Mouse (Mus musculus) C2C12 (cell line): ENCODE results near the gene Tspan2. TPM values are rescaled to one million over a fixed set of nuclear protein-coding genes. Genes with fewer than 3 reads are reported as not detected.

Experiments
- H3K27me3 ChIP-seq: one replicate; pipeline ENCODE4 v1.6.1; 2011; ENCODE audit not compliant: control insufficient read depth, insufficient read depth, insufficient read length
- H3K36me3 ChIP-seq: one replicate; pipeline ENCODE4 v1.6.1; 2011; ENCODE audit not compliant: control insufficient read depth, insufficient read depth
- H3K4me3 ChIP-seq: one replicate; pipeline ENCODE4 v1.5.1; 2011; ENCODE audit warnings: mild to moderate bottlenecking, control low read depth; ENCODE audit not compliant: poor library complexity, insufficient read depth, severe bottlenecking
- H3K79me2 ChIP-seq: one replicate; pipeline ENCODE4 v1.6.1; 2011; ENCODE audit not compliant: control insufficient read depth, insufficient read depth
- H3K79me3 ChIP-seq: one replicate; pipeline ENCODE4 v1.6.1; 2011; ENCODE audit warnings: low read depth, control low read depth
- H3ac ChIP-seq: one replicate; pipeline ENCODE3; 2011; ENCODE audit warnings: low read depth; ENCODE audit not compliant: control insufficient read depth, insufficient read length
- CEBPB ChIP-seq: IDR thresholded peaks from one replicate; pipeline ENCODE4 v1.6.1; 2011; ENCODE audit warnings: low read depth, mild to moderate bottlenecking, control low read depth, moderate library complexity
- CTCF ChIP-seq: IDR thresholded peaks from one replicate; pipeline ENCODE4 v1.5.1; 2011; ENCODE audit not compliant: control insufficient read depth, insufficient read depth, insufficient read length
- FOSL1 ChIP-seq: IDR thresholded peaks from one replicate; pipeline ENCODE4 v1.8.0; 2011; ENCODE audit warnings: mild to moderate bottlenecking, low read length; ENCODE audit not compliant: poor library complexity, insufficient read depth, severe bottlenecking
- MAX ChIP-seq: IDR thresholded peaks from one replicate; pipeline ENCODE4 v1.6.1; 2011; ENCODE audit warnings: mild to moderate bottlenecking, control low read depth
- MYOD1 ChIP-seq: IDR thresholded peaks from one replicate; pipeline ENCODE4 v1.6.1; 2011; ENCODE audit warnings: low read depth; ENCODE audit not compliant: control insufficient read depth, insufficient read length
- MYOG ChIP-seq: IDR thresholded peaks from one replicate; pipeline ENCODE4 v1.6.1; 2011; ENCODE audit not compliant: control insufficient read depth, insufficient read length; ENCODE audit errors: extremely low read depth
- USF1 ChIP-seq: IDR thresholded peaks from one replicate; pipeline ENCODE4 v1.6.1; 2011; ENCODE audit warnings: low read depth, mild to moderate bottlenecking, control low read depth, moderate library complexity
- polyA plus RNA-seq: library from polyadenylated mRNA; unstranded; fragments of >200 nt; fragmentation: generic; extraction: Trizol; gene quantifications from one replicate; pipeline ENCODE4 v1.2.1, GENCODE M21; 2012; ENCODE audit warnings: missing spikeins

Gene Tspan2
- polyA plus RNA-seq, 1 experiment = 5.5 TPM

- no peak for TF ChIP-seq MYOD1
- no peak for TF ChIP-seq CEBPB
- no peak for TF ChIP-seq CTCF
- TF ChIP-seq MAX = no peak
- TF ChIP-seq MYOG = no peak
- TF ChIP-seq USF1 = no peak
- TF ChIP-seq FOSL1 = no peak
- no peaks in the 10 kb centered on the region for H3K36me3 ChIP-seq
- H3K79me3 ChIP-seq = no peaks in the 10 kb centered on the region
- no peak overlapping the region for H3K4me3 ChIP-seq
- no peak overlapping the region for H3ac ChIP-seq
- no peaks in the 10 kb centered on the region for H3K79me2 ChIP-seq
- H3K27me3 ChIP-seq = no peaks in the 10 kb centered on the region
These were observed 2.8 kb downstream of the Tspan2 start for GRCm38 (mm10) chr3:102737106-102737505.

- no peak overlapping the region for H3ac ChIP-seq
- H3K79me3 ChIP-seq = no peaks in the 10 kb centered on the region
- H3K4me3 ChIP-seq = no peak overlapping the region
- H3K79me2 ChIP-seq = no peaks in the 10 kb centered on the region
- no peak for TF ChIP-seq FOSL1
- TF ChIP-seq MAX = no peak
- TF ChIP-seq MYOD1 = no peak
- no peak for TF ChIP-seq USF1
- TF ChIP-seq MYOG = no peak
- no peak for TF ChIP-seq CTCF
- H3K36me3 ChIP-seq = no peaks in the 10 kb centered on the region
- no peaks in the 10 kb centered on the region for H3K27me3 ChIP-seq
These were observed 4.0 kb downstream of the Tspan2 start for GRCm38 (mm10) chr3:102738161-102738901.

DNA sequence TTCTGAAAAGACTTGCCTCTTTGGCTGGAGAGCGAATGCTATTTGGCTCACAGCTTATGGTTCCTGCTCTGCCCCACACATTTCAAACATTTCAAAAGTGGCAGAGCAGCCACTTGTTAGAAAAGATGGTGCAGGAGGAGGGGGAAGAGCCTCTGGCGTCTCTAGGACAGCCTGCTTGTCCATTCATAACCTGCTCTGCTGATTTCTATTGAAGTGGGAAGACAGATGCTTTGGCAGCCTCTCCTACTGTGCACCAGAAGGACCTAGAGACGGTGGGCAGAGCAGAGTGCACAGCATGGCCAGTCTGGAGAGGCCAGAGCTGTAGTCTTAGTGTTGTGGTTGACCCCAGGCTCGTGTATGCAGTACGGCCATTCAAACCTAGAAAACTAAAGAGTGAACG lies 4.6 kb downstream of the Tspan2 start:
- Histone ChIP-seq H3K79me3 (no peaks in the 10 kb centered on the region), H3K4me3 (no peak overlapping the region), H3K27me3 (no peaks in the 10 kb centered on the region), H3K79me2 (no peaks in the 10 kb centered on the region), H3K36me3 (no peaks in the 10 kb centered on the region), H3ac (no peak overlapping the region)
- TF ChIP-seq USF1 (no peak), MYOD1 (no peak), CTCF (no peak), MAX (no peak), FOSL1 (no peak), MYOG (no peak), CEBPB (no peak)

GRCm38 (mm10) chr3:102742725-102743124 lies 8.4 kb downstream of the Tspan2 start:
- TF ChIP-seq FOSL1 (no peak), MYOG (no peak), CEBPB (no peak), USF1 (no peak), MAX (no peak), MYOD1 (no peak), CTCF (no peak)

DNA sequence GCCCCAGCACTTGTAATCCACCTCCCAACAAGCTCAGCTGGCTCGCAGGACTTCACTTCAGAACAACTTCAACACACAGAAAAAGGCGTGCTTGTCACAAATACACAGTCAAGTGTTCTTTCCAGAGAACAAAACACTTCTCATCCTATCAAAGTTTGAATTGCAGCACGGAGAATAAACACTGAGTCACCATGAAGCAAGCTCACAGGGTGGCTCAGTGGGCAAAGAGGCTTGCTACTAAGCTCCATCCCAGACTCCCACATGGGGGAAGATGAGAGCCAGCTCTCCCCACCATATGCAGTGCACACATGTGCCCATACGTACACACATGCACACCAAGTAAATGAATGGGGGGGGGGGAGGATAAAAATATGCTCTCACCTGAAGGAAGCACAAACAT lies 8.9 kb downstream of the Tspan2 start:
- TF ChIP-seq FOSL1 = no peak
- no peak for TF ChIP-seq MAX
- TF ChIP-seq MYOD1 = no peak
- no peak for TF ChIP-seq MYOG
- no peak for TF ChIP-seq USF1
- no peak for TF ChIP-seq CEBPB
- TF ChIP-seq CTCF = no peak
- Histone ChIP-seq H3K79me2 (no peaks in the 10 kb centered on the region), H3K36me3 (no peaks in the 10 kb centered on the region), H3K4me3 (no peak overlapping the region), H3K79me3 (no peaks in the 10 kb centered on the region), H3K27me3 (no peaks in the 10 kb centered on the region), H3ac (no peak overlapping the region)

More at GRCm38 (mm10) chr3:102742725-102743124, 8.4 kb downstream of the Tspan2 start:
- no peaks in the 10 kb centered on the region for H3K27me3 ChIP-seq
- no peaks in the 10 kb centered on the region for H3K79me2 ChIP-seq
- no peak overlapping the region for H3K4me3 ChIP-seq
- H3K36me3 ChIP-seq = no peaks in the 10 kb centered on the region
- no peaks in the 10 kb centered on the region for H3K79me3 ChIP-seq
- H3ac ChIP-seq = no peak overlapping the region

- Histone ChIP-seq H3K79me3 (no peaks in the 10 kb centered on the region), H3K36me3 (no peaks in the 10 kb centered on the region), H3K27me3 (no peaks in the 10 kb centered on the region), H3K4me3 (no peak overlapping the region), H3ac (no peak overlapping the region), H3K79me2 (no peaks in the 10 kb centered on the region)
- TF ChIP-seq CTCF = no peak
- TF ChIP-seq MAX = no peak
- no peak for TF ChIP-seq CEBPB
- no peak for TF ChIP-seq FOSL1
These were observed 9.6 kb downstream of the Tspan2 start for GRCm38 (mm10) chr3:102743781-102744471.
